Mouse (Mus musculus) limb, embryonic 13.5 days (tissue): ENCODE data around the gene Atp5d. TPM values are rescaled to one million over a fixed set of nuclear protein-coding genes. Genes with fewer than 3 reads are reported as not detected.
A peak's percentile ranks its signal among the peaks of the same experiment; 100 is the strongest.

Experiments used
- ATAC-seq: fragments of 200-750 bp; cut with Nextera tagmentation; 2 replicates; pipeline ENCODE4 v1.8.0; 2017; ENCODE audit warnings: low read depth, moderate number of reproducible peaks, moderate TSS enrichment; ENCODE audit not compliant: low FRiP score
- H3K27ac ChIP-seq: fragments of 300-500 bp; sonication (generic); 2 replicates; pipeline ENCODE4 v1.5.1; 2015; ENCODE audit warnings: inconsistent platforms, mild to moderate bottlenecking, moderate library complexity
- H3K27me3 ChIP-seq: fragments of 300-500 bp; sonication (generic); 2 replicates; pipeline ENCODE4 v1.6.1; 2015; ENCODE audit warnings: mild to moderate bottlenecking, inconsistent platforms
- H3K36me3 ChIP-seq: fragments of 300-500 bp; sonication (generic); 2 replicates; pipeline ENCODE4 v1.6.1; 2015; ENCODE audit warnings: inconsistent platforms, mild to moderate bottlenecking, moderate library complexity
- H3K4me1 ChIP-seq: fragments of 300-500 bp; sonication (generic); 2 replicates; pipeline ENCODE4 v1.6.1; 2015; ENCODE audit warnings: inconsistent platforms
- H3K4me2 ChIP-seq: fragments of 300-500 bp; sonication (generic); replicated peaks from 2 replicates; pipeline ENCODE4 v1.6.1; 2015; ENCODE audit warnings: inconsistent platforms, mild to moderate bottlenecking, moderate library complexity
- H3K4me3 ChIP-seq: fragments of 300-500 bp; sonication (generic); 2 replicates; pipeline ENCODE4 v1.5.1; 2015; ENCODE audit warnings: moderate library complexity, mild to moderate bottlenecking, inconsistent platforms
- H3K9ac ChIP-seq: fragments of 300-500 bp; sonication (generic); 2 replicates; pipeline ENCODE4 v1.6.1; 2015; ENCODE audit warnings: mild to moderate bottlenecking, inconsistent platforms
- H3K9me3 ChIP-seq: fragments of 300-500 bp; sonication (generic); 2 replicates; pipeline ENCODE4 v1.6.1; 2016; ENCODE audit warnings: inconsistent platforms
- WGBS: fragments of 180-500 bp; shearing (Covaris S2); methylation state at CpG from one replicate; pipeline ENCODE4 v1.1.7; 2015; 5-methylcytosine and 5-hydroxymethylcytosine counted together
- polyA plus RNA-seq: library from polyadenylated mRNA; unstranded; fragments of >200 nt; fragmentation: Nextera tagmentation; extraction: Ambion mirVana; gene quantifications from 2 replicates; pipeline ENCODE4 v1.2.1, GENCODE M21; 2015

Atp5d gene
- polyA plus RNA-seq, 1 experiment from 2014 or later: 456 TPM

DNA sequence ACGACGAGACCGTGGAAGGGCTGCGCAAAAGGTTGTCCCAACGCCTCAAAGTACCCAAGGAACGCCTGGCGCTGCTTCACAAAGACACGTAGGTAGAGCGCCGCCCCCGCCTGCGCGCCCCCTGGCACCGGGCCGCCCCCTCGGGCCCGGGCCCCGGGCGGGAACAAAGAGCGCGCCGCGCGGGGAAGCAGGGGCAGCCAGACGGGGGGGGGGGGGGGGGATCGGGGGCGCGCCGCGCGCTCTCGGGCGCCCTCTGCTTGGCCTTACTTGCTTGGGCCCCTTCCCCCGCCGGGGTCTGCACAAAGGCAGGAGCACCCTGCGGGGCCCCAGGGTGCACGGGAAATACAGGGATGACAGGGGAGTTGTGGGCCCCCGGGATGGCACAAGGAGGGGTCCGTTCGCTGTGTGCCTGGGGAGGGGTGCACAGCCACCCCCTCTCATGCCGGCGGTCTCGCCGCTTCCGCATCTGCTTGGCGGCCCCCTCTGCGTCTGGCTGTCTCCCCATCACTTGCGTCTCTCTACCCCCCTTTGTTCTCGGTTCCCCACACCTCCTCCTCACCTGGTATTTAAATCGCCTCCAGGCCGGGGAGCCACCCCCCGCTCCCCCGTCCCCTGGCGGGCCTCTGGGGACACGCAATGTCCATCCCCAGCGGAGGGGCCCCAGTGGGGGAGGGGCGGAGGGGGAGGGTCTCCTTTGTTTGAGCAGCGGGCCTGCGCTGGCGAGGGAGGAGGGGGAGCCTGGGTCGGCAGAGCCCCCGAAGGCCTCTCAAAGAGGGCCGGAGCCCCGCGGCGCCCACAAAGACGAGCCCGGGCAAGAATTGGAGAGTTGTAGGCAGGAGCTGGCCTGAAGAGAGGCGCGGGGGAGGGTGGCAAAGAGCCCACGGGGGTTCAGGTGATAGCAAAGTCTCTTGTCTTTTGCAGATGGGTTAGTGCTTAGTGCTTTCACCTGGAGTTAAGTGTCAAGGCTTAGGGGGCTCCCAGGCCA, 12.1 kb downstream of the Atp5d start:
- H3K27me3 ChIP-seq: no peaks in the 10 kb centered on the region
- 1% methylated on average over 50 of the region's 71 CpGs for WGBS
- peaks cover 67% of the 10 kb centered on the region for H3K4me1 ChIP-seq
- peak overlapping the region; percentile 93 for H3K4me2 ChIP-seq
- ATAC-seq: no peak
- no peaks in the 10 kb centered on the region for H3K9me3 ChIP-seq
- H3K27ac ChIP-seq: peak overlapping the region; percentile 100
- H3K9ac ChIP-seq: peak overlapping the region; percentile 100
- H3K36me3 ChIP-seq: peaks cover 65% of the 10 kb centered on the region
- H3K4me3 ChIP-seq: peak overlapping the region; percentile 98

DNA sequence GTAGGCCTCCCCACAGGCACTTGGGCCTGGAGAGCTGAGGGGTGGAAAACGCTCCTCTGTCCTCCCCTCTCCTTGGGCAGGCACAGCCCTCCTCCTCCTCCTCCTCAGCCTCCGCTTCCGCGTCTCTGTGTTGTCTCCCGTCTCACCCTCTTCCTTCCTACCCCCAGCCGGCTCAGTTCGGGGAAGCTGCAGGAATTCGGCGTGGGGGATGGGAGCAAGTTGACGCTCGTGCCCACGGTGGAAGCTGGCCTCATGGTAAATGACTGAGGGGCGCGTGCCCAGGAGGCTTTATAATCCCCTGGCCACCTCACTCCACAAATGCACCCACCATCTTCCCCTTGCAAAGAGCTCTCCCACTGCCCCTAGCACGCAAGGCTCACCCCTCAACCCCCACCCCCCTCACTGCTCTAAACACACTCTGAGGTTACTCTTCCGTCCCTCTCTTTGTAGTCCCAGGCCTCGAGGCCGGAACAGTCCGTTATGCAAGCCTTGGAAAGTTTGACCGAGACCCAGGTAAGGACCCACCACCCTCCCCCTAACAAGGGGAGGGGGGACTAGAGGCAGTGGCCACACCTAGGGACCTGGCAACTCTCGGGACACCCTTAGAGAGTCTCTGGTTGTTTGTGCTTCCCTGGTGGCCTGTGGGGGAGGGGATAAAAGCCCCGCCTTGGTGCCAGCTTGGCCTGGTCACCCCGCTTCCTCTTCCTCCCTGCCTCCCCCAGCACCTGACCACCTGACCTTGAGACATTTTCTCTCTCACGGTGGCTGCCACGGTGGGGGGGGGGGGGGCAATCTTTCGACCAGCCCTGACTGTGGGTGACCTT, 13.0 kb downstream of the Atp5d start:
- H3K4me1 ChIP-seq: peaks cover 67% of the 10 kb centered on the region
- WGBS: under 1% methylated on average over 26 of the region's 26 CpGs

GRCm38 (mm10) chr10:80152071-80152872, 13.8 kb downstream of the Atp5d start:
- H3K27ac ChIP-seq: peak overlapping the region; percentile 100
- H3K9ac ChIP-seq: peak overlapping the region; percentile 100
- WGBS: 5% methylated on average over 15 of the region's 15 CpGs
- peak overlapping the region; percentile 93 for H3K4me2 ChIP-seq
- no peak for ATAC-seq
- peaks cover 68% of the 10 kb centered on the region for H3K36me3 ChIP-seq
- H3K9me3 ChIP-seq: no peaks in the 10 kb centered on the region
- H3K4me1 ChIP-seq: peaks cover 67% of the 10 kb centered on the region
- H3K27me3 ChIP-seq: no peaks in the 10 kb centered on the region
- peak overlapping the region; percentile 98 for H3K4me3 ChIP-seq

More for the DNA sequence above, 13.0 kb downstream of the Atp5d start:
- Histone ChIP-seq H3K4me2 (peak overlapping the region; percentile 93), H3K27me3 (no peaks in the 10 kb centered on the region), H3K9ac (peak overlapping the region; percentile 100), H3K4me3 (peak overlapping the region; percentile 98), H3K9me3 (no peaks in the 10 kb centered on the region), H3K27ac (peak overlapping the region; percentile 100), H3K36me3 (peaks cover 65% of the 10 kb centered on the region)
- no peak for ATAC-seq

DNA sequence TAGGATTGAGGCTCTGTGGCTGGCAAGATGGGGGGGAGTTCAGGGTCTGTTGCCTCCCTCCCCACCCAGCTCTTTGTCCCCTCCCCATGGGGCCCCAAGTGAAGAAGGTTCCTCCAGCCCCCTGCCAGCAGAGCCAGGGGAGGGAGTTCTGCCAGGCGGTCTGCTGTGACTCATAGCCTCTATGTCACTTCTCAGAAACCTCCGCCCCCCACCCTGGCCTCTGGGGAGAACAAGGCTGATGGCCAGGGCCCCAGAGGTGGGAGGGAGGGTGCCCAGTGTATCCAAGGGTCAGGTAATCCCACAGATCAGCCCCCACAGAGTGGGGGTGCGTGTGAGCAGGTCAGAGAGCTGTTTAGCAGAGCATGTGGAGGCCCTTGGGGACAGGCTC, 14.4 kb downstream of the Atp5d start:
- Histone ChIP-seq H3K4me2 (peak overlapping the region; percentile 93), H3K27ac (peak overlapping the region; percentile 100), H3K36me3 (peaks cover 72% of the 10 kb centered on the region), H3K27me3 (no peaks in the 10 kb centered on the region), H3K4me3 (peak overlapping the region; percentile 98), H3K4me1 (peaks cover 67% of the 10 kb centered on the region), H3K9ac (peak overlapping the region; percentile 100), H3K9me3 (no peaks in the 10 kb centered on the region)
- no peak for ATAC-seq
- WGBS: 46% methylated on average over 3 of the region's 3 CpGs

DNA sequence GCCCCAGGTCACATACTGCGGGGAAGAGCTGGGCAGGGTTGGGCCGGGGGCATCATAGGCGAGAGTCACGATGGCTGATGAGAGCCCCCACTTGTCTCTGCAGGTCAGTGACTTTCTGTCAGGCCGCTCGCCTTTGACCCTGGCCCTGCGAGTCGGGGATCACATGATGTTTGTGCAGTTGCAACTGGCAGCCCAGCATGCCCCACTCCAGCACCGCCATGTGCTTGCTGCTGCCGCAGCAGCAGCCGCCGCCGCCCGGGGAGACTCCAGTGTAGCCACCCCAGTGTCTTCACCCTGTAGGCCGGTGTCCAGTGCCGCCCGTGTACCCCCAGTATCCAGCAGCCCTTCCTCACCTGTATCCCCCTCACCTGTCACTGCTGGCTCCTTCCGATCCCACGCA, 15.3 kb downstream of the Atp5d start:
- H3K27ac ChIP-seq: 0 out of 2 replicates have a peak overlapping the region, but pooled peaks have one; percentile 100
- peak overlapping the region; percentile 98; the same call in 1 of the 2 replicates for H3K4me3 ChIP-seq
- H3K27me3 ChIP-seq: no peaks in the 10 kb centered on the region
- no peaks in the 10 kb centered on the region for H3K9me3 ChIP-seq
- 87% methylated on average over 19 of the region's 19 CpGs for WGBS
- H3K36me3 ChIP-seq: peaks cover 72% of the 10 kb centered on the region
- H3K4me2 ChIP-seq: peak overlapping the region; percentile 93
- H3K9ac ChIP-seq: peak overlapping the region; percentile 100
- H3K4me1 ChIP-seq: peaks cover 73% of the 10 kb centered on the region
- ATAC-seq: no peak

DNA sequence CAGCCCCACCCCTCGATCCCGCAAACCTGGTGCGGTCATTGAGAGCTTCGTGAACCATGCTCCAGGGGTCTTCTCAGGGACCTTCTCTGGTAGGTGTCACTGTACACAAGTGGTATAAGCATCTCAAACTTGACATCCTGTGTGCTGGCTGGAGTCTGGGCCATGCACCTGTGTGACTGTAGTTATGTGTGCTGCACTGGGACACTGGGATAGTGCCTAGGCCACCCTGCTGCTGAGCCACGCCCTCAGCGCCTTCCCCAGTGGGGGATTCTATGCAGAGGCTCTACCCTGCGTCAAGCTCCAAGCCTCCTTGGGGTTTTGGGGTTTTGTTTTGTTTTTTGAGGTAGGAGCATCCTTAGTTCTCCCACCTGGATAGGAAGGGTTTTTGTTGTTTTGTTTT, 16.0 kb downstream of the Atp5d start:
- ATAC-seq: no peak

GRCm38 (mm10) chr10:80155277-80155676, 16.8 kb downstream of the Atp5d start:
- WGBS: 43% methylated on average over 1 of the region's 1 CpGs
- Histone ChIP-seq H3K4me1 (peaks cover 84% of the 10 kb centered on the region), H3K4me2 (peak overlapping the region; percentile 27; the same call in 1 of the 2 replicates), H3K9me3 (no peaks in the 10 kb centered on the region), H3K27me3 (no peaks in the 10 kb centered on the region), H3K4me3 (0 out of 2 replicates have a peak overlapping the region, but pooled peaks have one; percentile 1), H3K36me3 (peaks cover 68% of the 10 kb centered on the region), H3K27ac (peak overlapping the region; percentile 61; the same call in 1 of the 2 replicates), H3K9ac (0 out of 2 replicates have a peak overlapping the region, but pooled peaks have one; percentile 1)
- no peak for ATAC-seq

More for the DNA sequence above, 16.0 kb downstream of the Atp5d start:
- Histone ChIP-seq H3K9me3 (no peaks in the 10 kb centered on the region), H3K9ac (peak overlapping the region; percentile 1), H3K4me3 (0 out of 2 replicates have a peak overlapping the region, but pooled peaks have one; percentile 98), H3K27ac (no peak overlapping the region), H3K27me3 (no peaks in the 10 kb centered on the region), H3K4me1 (peaks cover 80% of the 10 kb centered on the region), H3K36me3 (peaks cover 72% of the 10 kb centered on the region), H3K4me2 (peak overlapping the region; percentile 93; the same call in 1 of the 2 replicates)
- 87% methylated on average over 7 of the region's 7 CpGs for WGBS

- H3K4me3 ChIP-seq: no peak overlapping the region
Measured at GRCm38 (mm10) chr10:80156002-80156751, 17.7 kb downstream of the Atp5d start.

DNA sequence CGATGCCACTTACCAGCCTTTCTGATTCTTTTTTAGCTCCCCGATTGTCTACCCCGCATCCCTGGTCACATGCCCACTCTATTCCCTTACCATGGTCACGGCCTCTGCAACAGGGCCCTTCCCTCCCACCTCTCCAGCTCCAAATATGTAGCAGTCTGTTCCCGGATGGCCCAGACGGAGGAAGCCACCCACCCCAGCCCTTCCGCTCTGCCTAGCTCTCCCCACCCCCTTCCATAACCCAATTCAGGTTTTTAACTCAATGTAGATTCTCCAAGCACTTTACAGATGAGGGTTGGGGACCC, 18.3 kb downstream of the Atp5d start:
- Histone ChIP-seq H3K4me1 (peaks cover 95% of the 10 kb centered on the region), H3K36me3 (peaks cover 60% of the 10 kb centered on the region), H3K27ac (peak overlapping the region; percentile 88; the same call in 1 of the 2 replicates), H3K4me3 (no peak overlapping the region), H3K9ac (peak overlapping the region; percentile 40; the same call in 1 of the 2 replicates), H3K9me3 (no peaks in the 10 kb centered on the region), H3K4me2 (no peak overlapping the region), H3K27me3 (no peaks in the 10 kb centered on the region)
- ATAC-seq: no peak
- WGBS: 56% methylated on average over 7 of the region's 7 CpGs

More at GRCm38 (mm10) chr10:80156002-80156751, 17.7 kb downstream of the Atp5d start:
- Histone ChIP-seq H3K27me3 (no peaks in the 10 kb centered on the region), H3K27ac (peak overlapping the region; percentile 88; the same call in 1 of the 2 replicates), H3K9ac (peak overlapping the region; percentile 40), H3K36me3 (peaks cover 65% of the 10 kb centered on the region), H3K4me1 (peaks cover 93% of the 10 kb centered on the region), H3K4me2 (no peak overlapping the region), H3K9me3 (no peaks in the 10 kb centered on the region)
- 86% methylated on average over 29 of the region's 29 CpGs for WGBS
- no peak for ATAC-seq

DNA sequence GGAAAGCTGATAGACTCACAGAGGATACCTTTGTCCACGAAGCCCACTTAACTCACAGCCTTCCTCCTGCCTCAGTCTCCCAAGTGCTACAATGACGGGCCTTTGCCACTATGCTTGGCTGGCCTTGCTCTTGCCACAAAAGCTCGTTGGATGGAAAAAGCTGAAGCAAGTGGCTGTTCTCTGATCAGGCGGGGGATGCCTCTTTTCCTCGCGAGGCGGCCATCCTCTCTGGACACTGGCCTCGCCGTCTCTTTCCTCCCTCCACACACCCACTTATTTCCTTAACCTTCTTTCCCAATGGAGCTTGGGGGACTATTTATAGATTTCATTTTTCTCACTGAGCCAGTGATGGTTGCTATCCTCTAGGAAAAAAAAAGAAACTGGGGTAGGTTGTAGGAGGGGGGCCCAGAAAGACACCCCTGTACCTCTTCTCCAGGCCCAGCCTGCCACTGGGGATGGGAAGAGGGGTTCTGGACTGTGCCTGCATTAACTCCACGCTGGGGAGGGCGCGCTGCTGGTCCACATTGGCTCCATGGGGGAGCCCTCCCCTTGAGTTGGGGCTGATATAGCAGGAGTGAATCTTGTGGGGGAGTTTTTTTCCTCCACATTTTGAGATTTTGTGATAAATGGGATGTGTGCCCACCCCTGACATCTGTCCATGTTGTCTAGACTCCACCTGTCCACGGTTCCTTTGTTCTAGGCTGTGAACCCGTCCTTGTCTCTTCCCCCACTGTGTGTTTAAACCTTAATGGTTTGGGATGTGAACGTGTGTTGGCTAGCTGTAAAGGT, 18.9 kb downstream of the Atp5d start:
- Histone ChIP-seq H3K4me3 (0 out of 2 replicates have a peak overlapping the region, but pooled peaks have one; percentile 6), H3K9me3 (no peaks in the 10 kb centered on the region), H3K9ac (0 out of 2 replicates have a peak overlapping the region, but pooled peaks have one; percentile 40), H3K4me1 (peaks cover 95% of the 10 kb centered on the region), H3K36me3 (peaks cover 53% of the 10 kb centered on the region), H3K27me3 (no peaks in the 10 kb centered on the region), H3K4me2 (peak overlapping the region; percentile 75; the same call in 1 of the 2 replicates), H3K27ac (peak overlapping the region; percentile 88)
- WGBS: 67% methylated on average over 15 of the region's 15 CpGs
- ATAC-seq: no peak
